Mouse (Mus musculus): ENCODE results near the gene Camk2d. TPM values are rescaled to one million over a fixed set of nuclear protein-coding genes. Genes with fewer than 3 reads are reported as not detected.

Gene Camk2d
- polyA plus RNA-seq, 1 experiment from 2014 or later = 16.5 TPM

DNA sequence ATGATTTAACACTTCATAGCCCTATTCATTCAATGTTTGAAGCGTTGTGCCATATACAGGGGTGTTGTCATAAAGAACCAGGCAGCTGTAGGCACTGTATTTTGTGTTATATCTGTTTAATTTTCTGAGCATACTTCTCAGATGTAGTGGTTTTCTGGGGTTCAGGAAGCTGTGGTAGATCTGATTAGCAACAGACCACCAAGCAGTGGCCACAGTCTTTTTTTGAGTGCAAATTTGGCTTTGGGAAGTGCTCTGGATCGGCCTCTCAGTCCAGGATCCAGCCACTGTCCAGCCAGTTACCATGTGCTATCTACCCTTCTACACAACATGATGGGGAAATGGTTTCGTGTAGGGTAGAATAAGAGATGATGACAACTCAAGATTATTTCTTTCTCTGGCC is 199.8 kb downstream of the Camk2d start:
- no peaks in the 10 kb centered on the region for H3K9me3 ChIP-seq (ENCODE audit: control insufficient read depth, low read length)
- no peaks in the 10 kb centered on the region for H3K4me1 ChIP-seq (replicated peaks; ENCODE audit: control insufficient read depth, insufficient read depth, low read length)
- no peak for ATAC-seq (replicated peaks; ENCODE audit: low FRiP score)
- H3K36me3 ChIP-seq (ENCODE audit: control insufficient read depth, insufficient read depth, low read length) = no peaks in the 10 kb centered on the region
- no peak overlapping the region for H3K27ac ChIP-seq (ENCODE audit: low read depth, low read length)
- no peak for DNase-seq (ENCODE audit: low spot score)
- 93% methylated on average over 3 of the region's 3 CpGs for WGBS
- H3K4me2 ChIP-seq (ENCODE audit: low read depth, low read length, severe bottlenecking) = no peak overlapping the region
- no peak overlapping the region for H3K4me3 ChIP-seq (ENCODE audit: low read depth, low read length)
- H3K27me3 ChIP-seq (ENCODE audit: control insufficient read depth, insufficient read depth, low read length) = no peaks in the 10 kb centered on the region
- H3K9ac ChIP-seq (ENCODE audit: low read length) = no peak overlapping the region

DNA sequence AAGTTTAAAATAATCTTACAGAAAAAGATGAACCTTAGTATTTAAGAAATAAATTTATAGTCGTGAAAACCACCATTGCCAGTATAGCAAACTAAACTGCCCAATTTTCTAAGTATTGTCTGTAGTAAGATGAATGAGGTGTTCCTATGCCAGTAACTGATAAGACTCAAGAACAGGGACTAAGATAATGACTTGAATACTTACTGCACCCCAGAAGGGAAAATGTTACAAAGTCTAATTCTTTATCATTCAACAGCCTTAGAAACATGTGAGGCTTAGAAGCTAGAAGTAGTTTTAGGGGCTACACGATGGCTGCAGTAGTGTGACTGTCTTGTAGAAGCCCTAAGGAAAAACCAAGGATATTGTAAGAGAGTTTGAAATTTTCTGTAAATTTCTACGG is 200.9 kb downstream of the Camk2d start:
- no peak for ATAC-seq (replicated peaks; ENCODE audit: low FRiP score)
- H3K4me2 ChIP-seq (ENCODE audit: low read depth, low read length, severe bottlenecking) = no peak overlapping the region

GRCm38 (mm10) chr3:126797810-126798209 is 201.7 kb downstream of the Camk2d start:
- DNase-seq (ENCODE audit: low spot score) = no peak
- Histone ChIP-seq H3K4me3 (ENCODE audit: low read depth, low read length) (no peak overlapping the region), H3K27ac (ENCODE audit: low read depth, low read length) (no peak overlapping the region), H3K27me3 (ENCODE audit: control insufficient read depth, insufficient read depth, low read length) (no peaks in the 10 kb centered on the region), H3K4me2 (ENCODE audit: low read depth, low read length, severe bottlenecking) (no peak overlapping the region), H3K9me3 (ENCODE audit: control insufficient read depth, low read length) (no peaks in the 10 kb centered on the region), H3K4me1 (replicated peaks; ENCODE audit: control insufficient read depth, insufficient read depth, low read length) (no peaks in the 10 kb centered on the region), H3K36me3 (ENCODE audit: control insufficient read depth, insufficient read depth, low read length) (no peaks in the 10 kb centered on the region), H3K9ac (ENCODE audit: low read length) (no peak overlapping the region)
- no peak for ATAC-seq (replicated peaks; ENCODE audit: low FRiP score)
- WGBS = 96% methylated on average over 3 of the region's 3 CpGs

More for the DNA sequence above, 200.9 kb downstream of the Camk2d start:
- Histone ChIP-seq H3K27me3 (ENCODE audit: control insufficient read depth, insufficient read depth, low read length) (no peaks in the 10 kb centered on the region), H3K4me1 (replicated peaks; ENCODE audit: control insufficient read depth, insufficient read depth, low read length) (no peaks in the 10 kb centered on the region), H3K27ac (ENCODE audit: low read depth, low read length) (no peak overlapping the region), H3K9ac (ENCODE audit: low read length) (no peak overlapping the region), H3K4me3 (ENCODE audit: low read depth, low read length) (no peak overlapping the region), H3K36me3 (ENCODE audit: control insufficient read depth, insufficient read depth, low read length) (no peaks in the 10 kb centered on the region), H3K9me3 (ENCODE audit: control insufficient read depth, low read length) (no peaks in the 10 kb centered on the region)
- no peak for DNase-seq (ENCODE audit: low spot score)
- 91% methylated on average over 3 of the region's 3 CpGs for WGBS

DNA sequence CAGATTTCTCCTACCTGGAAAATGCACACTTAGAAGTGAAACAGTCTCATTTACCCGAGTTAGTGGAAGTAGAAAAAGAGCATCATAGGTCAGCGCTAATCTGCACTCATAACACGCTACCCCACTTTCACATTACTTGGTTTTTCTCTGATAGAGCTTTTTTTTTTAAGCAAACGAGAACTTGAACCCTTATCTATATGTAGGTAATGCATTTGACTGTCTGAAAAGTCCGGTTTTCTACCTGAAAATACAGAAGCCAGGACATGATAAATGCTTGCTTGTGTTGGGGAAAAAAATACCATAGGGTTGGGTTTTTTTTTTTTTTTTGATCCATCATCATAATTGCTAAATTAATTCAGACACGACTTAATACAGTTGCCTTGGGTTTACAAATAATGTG is 206.9 kb downstream of the Camk2d start:
- Histone ChIP-seq H3K27me3 (ENCODE audit: control insufficient read depth, insufficient read depth, low read length) (no peaks in the 10 kb centered on the region), H3K9ac (ENCODE audit: low read length) (no peak overlapping the region), H3K9me3 (ENCODE audit: control insufficient read depth, low read length) (no peaks in the 10 kb centered on the region), H3K4me1 (replicated peaks; ENCODE audit: control insufficient read depth, insufficient read depth, low read length) (no peaks in the 10 kb centered on the region), H3K4me3 (ENCODE audit: low read depth, low read length) (no peak overlapping the region), H3K36me3 (ENCODE audit: control insufficient read depth, insufficient read depth, low read length) (no peaks in the 10 kb centered on the region), H3K4me2 (ENCODE audit: low read depth, low read length, severe bottlenecking) (no peak overlapping the region), H3K27ac (ENCODE audit: low read depth, low read length) (no peak overlapping the region)
- ATAC-seq (replicated peaks; ENCODE audit: low FRiP score) (no peak), DNase-seq (ENCODE audit: low spot score) (no peak)
- 90% methylated on average over 6 of the region's 6 CpGs for WGBS

GRCm38 (mm10) chr3:126804968-126805367 is 208.9 kb downstream of the Camk2d start:
- Histone ChIP-seq H3K27me3 (ENCODE audit: control insufficient read depth, insufficient read depth, low read length) (no peaks in the 10 kb centered on the region), H3K4me2 (ENCODE audit: low read depth, low read length, severe bottlenecking) (no peak overlapping the region), H3K4me3 (ENCODE audit: low read depth, low read length) (no peak overlapping the region), H3K4me1 (replicated peaks; ENCODE audit: control insufficient read depth, insufficient read depth, low read length) (no peaks in the 10 kb centered on the region), H3K9ac (ENCODE audit: low read length) (no peak overlapping the region), H3K9me3 (ENCODE audit: control insufficient read depth, low read length) (no peaks in the 10 kb centered on the region), H3K27ac (ENCODE audit: low read depth, low read length) (no peak overlapping the region), H3K36me3 (ENCODE audit: control insufficient read depth, insufficient read depth, low read length) (no peaks in the 10 kb centered on the region)
- no peak for ATAC-seq (replicated peaks; ENCODE audit: low FRiP score)
- DNase-seq (ENCODE audit: low spot score) = no peak
- 91% methylated on average over 5 of the region's 5 CpGs for WGBS

DNA sequence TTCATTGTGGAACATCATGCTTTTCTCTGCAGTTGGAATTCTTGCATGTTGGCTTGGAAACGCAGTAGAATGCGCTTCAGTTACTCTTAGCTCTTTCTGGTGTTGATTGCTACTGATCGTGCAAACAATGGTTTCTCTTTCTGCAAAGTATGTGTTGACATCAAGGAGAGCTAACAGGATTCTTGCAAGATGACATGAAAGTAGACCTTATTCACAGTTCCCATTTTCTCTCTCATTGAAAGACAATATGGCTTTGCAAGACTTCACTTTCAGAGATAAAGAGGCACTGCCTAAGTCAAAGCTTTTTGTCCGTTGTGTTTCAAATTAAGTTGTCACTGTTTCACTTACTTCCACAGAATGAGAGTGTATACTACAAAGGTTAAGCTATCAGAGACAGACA is 210.0 kb downstream of the Camk2d start:
- Histone ChIP-seq H3K4me3 (ENCODE audit: low read depth, low read length) (no peak overlapping the region), H3K9ac (ENCODE audit: low read length) (no peak overlapping the region), H3K4me2 (ENCODE audit: low read depth, low read length, severe bottlenecking) (no peak overlapping the region), H3K27me3 (ENCODE audit: control insufficient read depth, insufficient read depth, low read length) (no peaks in the 10 kb centered on the region), H3K36me3 (ENCODE audit: control insufficient read depth, insufficient read depth, low read length) (no peaks in the 10 kb centered on the region), H3K27ac (ENCODE audit: low read depth, low read length) (no peak overlapping the region), H3K9me3 (ENCODE audit: control insufficient read depth, low read length) (no peaks in the 10 kb centered on the region), H3K4me1 (replicated peaks; ENCODE audit: control insufficient read depth, insufficient read depth, low read length) (no peaks in the 10 kb centered on the region)
- ATAC-seq (replicated peaks; ENCODE audit: low FRiP score) (no peak), DNase-seq (ENCODE audit: low spot score) (no peak)
- WGBS = 82% methylated on average over 4 of the region's 4 CpGs

DNA sequence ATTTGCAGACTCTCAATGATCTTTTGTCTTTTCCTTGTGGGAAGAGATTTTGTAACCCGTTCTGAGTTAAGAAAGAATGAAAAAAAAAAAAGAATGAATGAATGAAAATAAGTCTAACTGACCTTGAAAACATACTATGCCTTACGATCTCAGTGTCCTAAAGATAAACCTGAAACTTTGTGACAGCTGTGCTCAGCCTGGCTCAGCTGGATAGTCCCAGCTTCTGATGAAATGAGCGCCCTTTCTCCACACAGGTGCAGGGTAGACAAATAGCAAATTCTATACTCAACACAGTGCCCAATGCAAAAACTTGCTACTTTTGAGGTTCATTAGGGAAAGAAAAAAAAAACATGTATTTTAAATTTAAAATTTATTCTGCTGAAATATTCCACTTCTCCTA is 213.8 kb downstream of the Camk2d start:
- DNase-seq (ENCODE audit: low spot score) (no peak), ATAC-seq (replicated peaks; ENCODE audit: low FRiP score) (no peak)
- Histone ChIP-seq H3K4me3 (ENCODE audit: low read depth, low read length) (no peak overlapping the region), H3K27ac (ENCODE audit: low read depth, low read length) (no peak overlapping the region), H3K4me2 (ENCODE audit: low read depth, low read length, severe bottlenecking) (no peak overlapping the region), H3K36me3 (ENCODE audit: control insufficient read depth, insufficient read depth, low read length) (no peaks in the 10 kb centered on the region), H3K27me3 (ENCODE audit: control insufficient read depth, insufficient read depth, low read length) (no peaks in the 10 kb centered on the region), H3K9me3 (ENCODE audit: control insufficient read depth, low read length) (no peaks in the 10 kb centered on the region), H3K9ac (ENCODE audit: low read length) (no peak overlapping the region), H3K4me1 (replicated peaks; ENCODE audit: control insufficient read depth, insufficient read depth, low read length) (no peaks in the 10 kb centered on the region)
- 72% methylated on average over 3 of the region's 3 CpGs for WGBS

DNA sequence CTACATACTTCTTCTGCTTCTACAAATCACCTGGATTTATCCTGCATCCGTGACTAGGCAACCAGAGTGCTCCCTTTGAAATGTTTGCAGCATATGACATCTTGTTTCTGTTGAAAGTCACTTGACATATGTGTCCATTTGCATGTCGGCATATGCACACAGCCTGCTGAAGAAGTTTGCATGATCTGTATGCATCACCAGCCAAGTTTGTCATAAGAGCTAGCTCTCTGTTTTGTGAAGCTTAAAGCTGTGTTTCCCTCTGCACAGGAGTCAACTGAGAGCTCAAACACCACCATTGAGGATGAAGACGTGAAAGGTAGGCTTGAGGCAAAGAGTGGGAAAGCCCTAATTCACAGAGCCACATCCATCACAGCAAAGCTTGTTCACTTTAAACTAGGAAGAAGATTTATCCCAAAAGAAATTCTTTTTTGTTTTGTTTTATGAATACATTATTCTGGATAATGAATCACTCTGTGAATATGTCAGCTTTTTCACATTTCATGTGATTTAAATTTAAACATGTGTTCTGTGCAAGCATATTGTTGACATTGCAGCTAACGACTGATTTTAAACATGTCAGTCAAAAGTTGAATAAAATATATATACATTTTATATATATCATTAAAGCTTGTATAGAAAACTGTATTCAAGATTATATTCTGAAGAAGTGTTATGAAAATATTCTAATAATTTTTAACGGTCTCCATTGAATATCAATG is 214.4 kb downstream of the Camk2d start:
- no peak overlapping the region for H3K9ac ChIP-seq (ENCODE audit: low read length)
- DNase-seq (ENCODE audit: low spot score) (no peak), ATAC-seq (replicated peaks; ENCODE audit: low FRiP score) (no peak)
- no peak overlapping the region for H3K27ac ChIP-seq (ENCODE audit: low read depth, low read length)
- no peaks in the 10 kb centered on the region for H3K27me3 ChIP-seq (ENCODE audit: control insufficient read depth, insufficient read depth, low read length)
- H3K4me1 ChIP-seq (replicated peaks; ENCODE audit: control insufficient read depth, insufficient read depth, low read length) = no peaks in the 10 kb centered on the region
- no peak overlapping the region for H3K4me3 ChIP-seq (ENCODE audit: low read depth, low read length)
- H3K4me2 ChIP-seq (ENCODE audit: low read depth, low read length, severe bottlenecking) = no peak overlapping the region
- H3K36me3 ChIP-seq (ENCODE audit: control insufficient read depth, insufficient read depth, low read length) = no peaks in the 10 kb centered on the region
- H3K9me3 ChIP-seq (ENCODE audit: control insufficient read depth, low read length) = no peaks in the 10 kb centered on the region
- 87% methylated on average over 5 of the region's 5 CpGs for WGBS

DNA sequence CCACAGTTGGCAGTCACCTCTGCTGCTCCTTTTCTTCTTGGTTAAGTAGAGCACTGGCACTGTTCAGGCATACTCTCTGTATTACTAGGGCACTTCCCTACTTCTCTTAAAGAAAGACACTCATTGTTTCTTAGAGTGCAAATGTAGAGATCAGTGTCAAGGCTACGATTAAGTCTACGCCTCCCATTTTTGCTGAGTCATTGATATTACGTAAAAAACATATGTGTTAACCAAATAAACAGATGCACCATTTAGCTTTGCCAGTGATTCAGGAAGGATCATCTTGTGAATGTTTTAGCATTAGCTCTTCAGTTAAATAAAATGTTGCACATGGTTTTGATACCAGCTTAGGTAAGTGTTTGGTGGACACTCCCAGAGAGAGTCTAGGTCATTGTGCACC is 215.5 kb downstream of the Camk2d start:
- no peak overlapping the region for H3K4me2 ChIP-seq (ENCODE audit: low read depth, low read length, severe bottlenecking)
- H3K4me1 ChIP-seq (replicated peaks; ENCODE audit: control insufficient read depth, insufficient read depth, low read length) = no peaks in the 10 kb centered on the region
- ATAC-seq (replicated peaks; ENCODE audit: low FRiP score) (no peak), DNase-seq (ENCODE audit: low spot score) (no peak)
- no peaks in the 10 kb centered on the region for H3K36me3 ChIP-seq (ENCODE audit: control insufficient read depth, insufficient read depth, low read length)
- H3K4me3 ChIP-seq (ENCODE audit: low read depth, low read length) = no peak overlapping the region
- no peak overlapping the region for H3K9ac ChIP-seq (ENCODE audit: low read length)
- no peaks in the 10 kb centered on the region for H3K9me3 ChIP-seq (ENCODE audit: control insufficient read depth, low read length)
- H3K27ac ChIP-seq (ENCODE audit: low read depth, low read length) = no peak overlapping the region
- WGBS = 93% methylated on average over 3 of the region's 3 CpGs
- H3K27me3 ChIP-seq (ENCODE audit: control insufficient read depth, insufficient read depth, low read length) = no peaks in the 10 kb centered on the region
